Mouse (Mus musculus): ENCODE data around the gene Ift57. TPM values are rescaled to one million over a fixed set of nuclear protein-coding genes. Genes with fewer than 3 reads are reported as not detected.

Gene Ift57
- total and polyA plus RNA-seq, 2 experiments from 2014 or later: 28.5 to 61.4 TPM

GRCm38 (mm10) chr16:49799597-49800561 lies 100.8 kb downstream of the Ift57 start, which contains the start of gene Cd47:
Gene Cd47, plus strand, starts transcription at chr16:49800533.
- no peak for ATAC-seq
- no peak within 1 kb of the TSS for H3K4me3 ChIP-seq (ENCODE audit: low read depth, low read length)
- DNase-seq: no peak
- no peaks in the 10 kb centered on the region for H3K27me3 ChIP-seq (ENCODE audit: insufficient read depth, low read length)
- H3K9ac ChIP-seq: no peak within 1 kb of the TSS
- 0 out of 2 replicates have a peak, but pooled peaks cover 10% of the 10 kb centered on the region for H3K4me1 ChIP-seq (ENCODE audit: insufficient read depth)
- WGBS: 87% methylated on average over 10 of the region's 10 CpGs
- no peak within 1 kb of the TSS for H3K4me2 ChIP-seq (ENCODE audit: low read depth)
- no peak for TF ChIP-seq CTCF (IDR thresholded peaks at IDR 0.05; ENCODE audit: low read depth)
- H3K9me3 ChIP-seq (ENCODE audit: low read length): no peaks in the 10 kb centered on the region
- no peaks in the 10 kb centered on the region for H3K36me3 ChIP-seq (ENCODE audit: insufficient read depth)
- H3K27ac ChIP-seq (ENCODE audit: low read depth, low read length): no peak within 1 kb of the TSS

- TF ChIP-seq CTCF (IDR thresholded peaks at IDR 0.05; ENCODE audit: low read depth): no peak
- Histone ChIP-seq H3K4me3 (ENCODE audit: low read depth, low read length) (no peak overlapping the region), H3K27ac (ENCODE audit: low read depth, low read length) (no peak overlapping the region), H3K9me3 (ENCODE audit: low read length) (no peaks in the 10 kb centered on the region), H3K27me3 (ENCODE audit: insufficient read depth, low read length) (no peaks in the 10 kb centered on the region), H3K36me3 (ENCODE audit: insufficient read depth) (no peaks in the 10 kb centered on the region), H3K4me1 (ENCODE audit: insufficient read depth) (peaks cover 10% of the 10 kb centered on the region; the same call in 1 of the 2 replicates), H3K9ac (no peak overlapping the region), H3K4me2 (ENCODE audit: low read depth) (no peak overlapping the region)
- no peak for ATAC-seq
- 81% methylated on average over 5 of the region's 5 CpGs for WGBS
- no peak for DNase-seq
These were observed 102.0 kb downstream of the Ift57 start for GRCm38 (mm10) chr16:49800996-49801395.

- Histone ChIP-seq H3K4me1 (ENCODE audit: insufficient read depth) (peaks cover 10% of the 10 kb centered on the region; the same call in 1 of the 2 replicates), H3K27ac (ENCODE audit: low read depth, low read length) (no peak overlapping the region), H3K9me3 (ENCODE audit: low read length) (no peaks in the 10 kb centered on the region), H3K4me3 (ENCODE audit: low read depth, low read length) (no peak overlapping the region), H3K4me2 (ENCODE audit: low read depth) (no peak overlapping the region), H3K36me3 (ENCODE audit: insufficient read depth) (no peaks in the 10 kb centered on the region), H3K9ac (no peak overlapping the region), H3K27me3 (ENCODE audit: insufficient read depth, low read length) (no peaks in the 10 kb centered on the region)
- no peak for DNase-seq
- WGBS: 73% methylated on average over 5 of the region's 5 CpGs
- no peak for TF ChIP-seq CTCF (IDR thresholded peaks at IDR 0.05; ENCODE audit: low read depth)
- ATAC-seq: no peak
These were observed 102.4 kb downstream of the Ift57 start for GRCm38 (mm10) chr16:49801399-49801798.

- peaks cover 10% of the 10 kb centered on the region; the same call in 1 of the 2 replicates for H3K4me1 ChIP-seq (ENCODE audit: insufficient read depth)
- 65% methylated on average over 2 of the region's 2 CpGs for WGBS
- H3K27ac ChIP-seq (ENCODE audit: low read depth, low read length): no peak overlapping the region
- no peak for TF ChIP-seq CTCF (IDR thresholded peaks at IDR 0.05; ENCODE audit: low read depth)
- no peak for ATAC-seq
- H3K36me3 ChIP-seq (ENCODE audit: insufficient read depth): no peaks in the 10 kb centered on the region
- H3K4me2 ChIP-seq (ENCODE audit: low read depth): no peak overlapping the region
- DNase-seq: no peak
- H3K9ac ChIP-seq: no peak overlapping the region
- H3K4me3 ChIP-seq (ENCODE audit: low read depth, low read length): no peak overlapping the region
- H3K27me3 ChIP-seq (ENCODE audit: insufficient read depth, low read length): no peaks in the 10 kb centered on the region
- no peaks in the 10 kb centered on the region for H3K9me3 ChIP-seq (ENCODE audit: low read length)
These were observed 104.0 kb downstream of the Ift57 start for GRCm38 (mm10) chr16:49802993-49803392.

GRCm38 (mm10) chr16:49803932-49804461 lies 105.0 kb downstream of the Ift57 start:
- Histone ChIP-seq H3K4me1 (ENCODE audit: insufficient read depth) (peaks cover 10% of the 10 kb centered on the region; the same call in 1 of the 2 replicates), H3K4me2 (ENCODE audit: low read depth) (peak overlapping the region; percentile 60), H3K9me3 (ENCODE audit: low read length) (no peaks in the 10 kb centered on the region), H3K4me3 (ENCODE audit: low read depth, low read length) (peak overlapping the region; percentile 32), H3K9ac (peak overlapping the region; percentile 43), H3K36me3 (ENCODE audit: insufficient read depth) (no peaks in the 10 kb centered on the region), H3K27me3 (ENCODE audit: insufficient read depth, low read length) (no peaks in the 10 kb centered on the region), H3K27ac (ENCODE audit: low read depth, low read length) (peak overlapping the region; percentile 15)
- WGBS: 2% methylated on average over 12 of the region's 12 CpGs
- DNase-seq (peak; percentile 66), ATAC-seq (peak; percentile 75)
- no peak for TF ChIP-seq CTCF (IDR thresholded peaks at IDR 0.05; ENCODE audit: low read depth)

- no peak for DNase-seq
- Histone ChIP-seq H3K4me3 (ENCODE audit: low read depth, low read length) (no peak overlapping the region), H3K27me3 (ENCODE audit: insufficient read depth, low read length) (no peaks in the 10 kb centered on the region), H3K4me1 (ENCODE audit: insufficient read depth) (peaks cover 10% of the 10 kb centered on the region; the same call in 1 of the 2 replicates), H3K36me3 (ENCODE audit: insufficient read depth) (no peaks in the 10 kb centered on the region), H3K9me3 (ENCODE audit: low read length) (no peaks in the 10 kb centered on the region), H3K9ac (no peak overlapping the region), H3K27ac (ENCODE audit: low read depth, low read length) (no peak overlapping the region), H3K4me2 (ENCODE audit: low read depth) (no peak overlapping the region)
- no peak for ATAC-seq
- WGBS: 77% methylated on average over 10 of the region's 10 CpGs
- TF ChIP-seq CTCF (IDR thresholded peaks at IDR 0.05; ENCODE audit: low read depth): no peak
These were observed 107.9 kb downstream of the Ift57 start for GRCm38 (mm10) chr16:49806920-49807319.

- Histone ChIP-seq H3K27ac (ENCODE audit: low read depth, low read length) (no peak overlapping the region), H3K4me3 (ENCODE audit: low read depth, low read length) (no peak overlapping the region), H3K27me3 (ENCODE audit: insufficient read depth, low read length) (no peaks in the 10 kb centered on the region), H3K4me1 (ENCODE audit: insufficient read depth) (peaks cover 10% of the 10 kb centered on the region; the same call in 1 of the 2 replicates), H3K9me3 (ENCODE audit: low read length) (no peaks in the 10 kb centered on the region), H3K4me2 (ENCODE audit: low read depth) (no peak overlapping the region), H3K9ac (no peak overlapping the region), H3K36me3 (ENCODE audit: insufficient read depth) (no peaks in the 10 kb centered on the region)
- ATAC-seq: 0 out of 2 replicates have a peak, but pooled peaks have one; percentile 8
- 73% methylated on average over 7 of the region's 7 CpGs for WGBS
- peak; percentile 23 for DNase-seq
- TF ChIP-seq CTCF (IDR thresholded peaks at IDR 0.05; ENCODE audit: low read depth): no peak
These were observed 108.4 kb downstream of the Ift57 start for GRCm38 (mm10) chr16:49807419-49807841.

Measured in forebrain, postnatal 0 days (tissue).